ENCODE assay signal across 8 mouse cellular contexts in the genomic region with DNA sequence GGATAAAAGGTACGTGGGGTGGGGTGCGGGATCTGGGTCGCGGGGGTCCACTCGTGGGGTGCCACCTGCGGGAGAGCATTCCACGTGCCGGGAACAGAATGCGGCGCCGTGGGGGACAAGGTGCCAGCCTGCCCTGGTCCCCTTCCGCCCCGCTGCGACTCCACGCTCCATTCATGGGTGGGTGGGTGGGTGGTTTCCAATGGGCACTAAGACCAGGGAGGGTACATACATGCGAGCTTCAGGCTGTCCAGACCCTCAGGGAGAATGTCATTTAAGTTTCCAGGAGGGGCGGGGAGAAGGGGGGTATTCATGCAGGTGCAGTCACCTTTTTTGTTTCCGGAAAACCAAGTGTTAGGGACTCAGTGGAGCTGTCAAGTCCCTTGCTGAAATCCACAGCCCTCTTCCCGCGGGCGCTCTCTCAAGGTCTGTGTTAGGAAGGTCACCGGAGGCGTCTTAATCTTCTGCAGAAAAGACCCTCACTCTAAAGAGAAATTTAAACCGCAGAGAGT. TPM values are rescaled to one million over a fixed set of nuclear protein-coding genes. Genes with fewer than 3 reads are reported as not detected.
A peak's percentile ranks its signal among the peaks of the same experiment; 100 is the strongest.
DNase-seq lines count a peak whose midpoint lies in the region; ATAC-seq and TF ChIP-seq lines count a peak whose summit lies in the region.

No protein-coding gene starts in this region.

- ATAC-seq in hindbrain, embryonic 14.5 days (ENCODE audit: low FRiP score) = peak; percentile 69
- peak; percentile 51 for ATAC-seq in midbrain, postnatal 0 days (ENCODE audit: low FRiP score)
- ATAC-seq in monocyte, adult 5-6 weeks (replicated peaks; ENCODE audit: insufficient number of reproducible peaks, low FRiP score, low TSS enrichment, poor library complexity, severe bottlenecking) = no peak

- peak overlapping the region; percentile 82 for H3K9ac ChIP-seq in hindbrain, embryonic 14.5 days
- peak overlapping the region; percentile 88 for H3K9ac ChIP-seq in midbrain, postnatal 0 days (replicated peaks; ENCODE audit: low read length, poor library complexity, severe bottlenecking)

- no peak for TF ChIP-seq CTCF in midbrain, postnatal 0 days (IDR thresholded peaks at IDR 0.05)

- peak; percentile 28 to 64 for DNase-seq in adrenal gland, adult (ENCODE audit: inconsistent age in 2 of 2, low spot score in 1 of 2)
- no peak for DNase-seq in adrenal gland, postnatal 25 days
- DNase-seq in right cerebral cortex, postnatal 14 days = peak; percentile 37
- DNase-seq in right cerebral cortex, adult 2 months (ENCODE audit: low spot score in 2 of 2) = no peak
- no peak for DNase-seq in hindbrain, embryonic 14.5 days (ENCODE audit: low spot score)
- peak; percentile 16 for DNase-seq in midbrain, postnatal 0 days (ENCODE audit: low spot score)
- no peak for DNase-seq in ovary, postnatal 14 days (ENCODE audit: low spot score)

- no peaks in the 10 kb centered on the region for H3K9me3 ChIP-seq in hindbrain, embryonic 14.5 days (ENCODE audit: control insufficient read depth, low read length)
- no peaks in the 10 kb centered on the region for H3K9me3 ChIP-seq in midbrain, postnatal 0 days (ENCODE audit: low read length)

- no peaks in the 10 kb centered on the region for H3K36me3 ChIP-seq in hindbrain, embryonic 14.5 days (replicated peaks; ENCODE audit: control insufficient read depth, insufficient read depth)
- H3K36me3 ChIP-seq in midbrain, postnatal 0 days (ENCODE audit: insufficient read depth, low read length) = no peaks in the 10 kb centered on the region

- H3K4me3 ChIP-seq in hindbrain, embryonic 14.5 days (replicated peaks; ENCODE audit: low read length) = peak overlapping the region; percentile 53
- H3K4me3 ChIP-seq in midbrain, postnatal 0 days (ENCODE audit: low read depth, low read length) = peak overlapping the region; percentile 65

- no peak overlapping the region; the same call in 1 of the 2 replicates for H3K27ac ChIP-seq in hindbrain, embryonic 14.5 days
- H3K27ac ChIP-seq in midbrain, postnatal 0 days (ENCODE audit: low read depth, low read length) = peak overlapping the region; percentile 89

- H3K4me2 ChIP-seq in hindbrain, embryonic 14.5 days (replicated peaks) = peak overlapping the region; percentile 88
- H3K4me2 ChIP-seq in midbrain, postnatal 0 days (ENCODE audit: low read depth, low read length, poor library complexity, severe bottlenecking) = peak overlapping the region; percentile 86

- 6% methylated on average over 24 of the region's 24 CpGs for WGBS in hindbrain, embryonic 14.5 days
- WGBS in midbrain, postnatal 0 days = 6% methylated on average over 24 of the region's 24 CpGs

- H3K4me1 ChIP-seq in hindbrain, embryonic 14.5 days (replicated peaks; ENCODE audit: control insufficient read depth, insufficient read depth, low read length) = no peaks in the 10 kb centered on the region
- peaks cover 8% of the 10 kb centered on the region; the same call in 1 of the 2 replicates for H3K4me1 ChIP-seq in midbrain, postnatal 0 days (ENCODE audit: insufficient read depth, low read length)

- H3K27me3 ChIP-seq in hindbrain, embryonic 14.5 days (ENCODE audit: control insufficient read depth, insufficient read depth, low read length) = no peaks in the 10 kb centered on the region
- H3K27me3 ChIP-seq in midbrain, postnatal 0 days (ENCODE audit: insufficient read depth, low read length) = no peaks in the 10 kb centered on the region

RNA-seq across cellular contexts. Expression of a gene that starts 0.4 kb away (rescaled TPM):
- total RNA-seq in adrenal gland, postnatal 25 days (2021) = 399 and 527 TPM in 2 replicates
- polyA plus RNA-seq in hindbrain, embryonic 14.5 days (2014; fragmentation: Nextera tagmentation; extraction: Ambion mirVana) = 28.4 and 28.9 TPM in 2 replicates
- total RNA-seq in midbrain, postnatal 0 days (2014; rRNA removed) = 66.0 and 78.6 TPM in 2 replicates
- polyA plus RNA-seq in midbrain, postnatal 0 days (2015; fragmentation: Nextera tagmentation; extraction: Ambion mirVana) = 44.6 and 48.5 TPM in 2 replicates
- 2.1 to 4.4 TPM (median 3.8 TPM) in 3 replicates for total RNA-seq in monocyte, adult 5-6 weeks (2017)

Comparison
In these comparisons a context has a peak if more than half of its experiments do, and no peak if none do; other contexts are left out.
1. DNase-seq: peak in adrenal gland, adult (2 of 2), right cerebral cortex, postnatal 14 days (single experiment) and midbrain, postnatal 0 days (single experiment); none in adrenal gland, postnatal 25 days (single experiment), right cerebral cortex, adult 2 months (0 of 2), hindbrain, embryonic 14.5 days (single experiment) and ovary, postnatal 14 days (single experiment).
2. RNA of a gene that starts 0.4 kb away (total RNA-seq): 399 to 527 TPM in adrenal gland, postnatal 25 days and 66.0 to 78.6 TPM in midbrain, postnatal 0 days; 2.1 to 4.4 TPM in monocyte, adult 5-6 weeks; every median in the first group is over 10 times any median in the second.